Mouse (Mus musculus) bone marrow macrophage, adult 2 months (primary cell): ENCODE data around the gene Snx9. TPM values are rescaled to one million over a fixed set of nuclear protein-coding genes. Genes with fewer than 3 reads are reported as not detected.

Experiments used
- H3K27ac ChIP-seq: 2 replicates; pipeline ENCODE4 v1.5.1; 2012; ENCODE audit warnings: low read depth, low read length; ENCODE audit not compliant: insufficient read depth
- H3K4me1 ChIP-seq: 2 replicates; pipeline ENCODE4 v1.6.1; 2012; ENCODE audit warnings: low read length; ENCODE audit not compliant: control insufficient read depth, insufficient read depth
- H3K4me3 ChIP-seq: 2 replicates; pipeline ENCODE4 v1.5.1; 2012; ENCODE audit warnings: mild to moderate bottlenecking, low read length, moderate library complexity; ENCODE audit not compliant: insufficient read depth
- CTCF ChIP-seq: IDR thresholded peaks from 2 replicates; pipeline ENCODE4 v1.5.1; 2012; ENCODE audit warnings: low read depth, mild to moderate bottlenecking, low read length, moderate library complexity
- POLR2A ChIP-seq: IDR thresholded peaks from 2 replicates; pipeline ENCODE4 v1.6.1; 2012; ENCODE audit warnings: mild to moderate bottlenecking, low read depth, low read length, borderline replicate concordance
- polyA plus RNA-seq: library from polyadenylated mRNA; stranded (reverse); fragments of >200 nt; gene quantifications from 2 replicates; pipeline ENCODE4 v1.2.4, GENCODE M21; 2012; ENCODE audit not compliant: missing spikeins, insufficient read depth, insufficient read length

Snx9 gene
- polyA plus RNA-seq, 1 experiment: 77.6 TPM

DNA sequence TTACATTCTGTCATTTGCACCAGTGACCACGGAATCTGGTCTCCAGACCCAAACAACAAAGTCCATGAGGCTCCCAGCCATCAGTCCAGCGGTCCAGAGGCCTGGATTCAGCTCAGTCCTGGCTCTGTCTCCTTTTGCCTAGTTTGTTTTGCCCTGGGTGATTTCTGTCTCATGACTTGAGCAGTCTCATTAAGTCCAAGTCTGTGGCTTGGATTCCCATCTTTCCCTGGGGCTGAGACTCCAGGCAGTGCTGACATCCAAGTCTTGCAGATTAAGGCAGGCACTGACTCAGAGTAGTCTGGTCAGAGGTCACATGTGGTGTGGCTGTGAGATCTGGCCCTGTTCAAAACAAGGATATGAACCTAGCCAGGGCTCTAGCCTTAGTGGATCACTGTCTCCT lies 35.2 kb upstream of the Snx9 start:
- peak overlapping the region; percentile 47 for H3K27ac ChIP-seq
- H3K4me1 ChIP-seq: peaks cover 76% of the 10 kb centered on the region
- TF ChIP-seq CTCF: no peak
- H3K4me3 ChIP-seq: no peak overlapping the region

DNA sequence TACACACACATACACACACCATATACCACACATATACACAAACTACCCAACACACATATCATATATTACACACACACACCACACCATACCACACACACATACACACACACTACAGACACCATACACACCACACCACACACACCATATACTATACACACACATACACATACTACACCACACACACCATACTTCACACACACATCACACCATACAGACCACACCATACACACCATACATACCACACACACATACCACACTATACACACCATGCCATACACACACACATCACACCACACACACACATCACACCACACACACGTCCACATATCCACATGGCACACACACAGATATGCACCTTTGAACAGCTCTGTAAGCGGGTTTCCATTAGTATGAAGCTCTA lies 34.3 kb upstream of the Snx9 start:
- H3K4me1 ChIP-seq: peaks cover 67% of the 10 kb centered on the region
- peak overlapping the region; percentile 86; the same call in 1 of the 2 replicates for H3K27ac ChIP-seq
- no peak overlapping the region for H3K4me3 ChIP-seq
- TF ChIP-seq CTCF: no peak
- no peak for TF ChIP-seq POLR2A

DNA sequence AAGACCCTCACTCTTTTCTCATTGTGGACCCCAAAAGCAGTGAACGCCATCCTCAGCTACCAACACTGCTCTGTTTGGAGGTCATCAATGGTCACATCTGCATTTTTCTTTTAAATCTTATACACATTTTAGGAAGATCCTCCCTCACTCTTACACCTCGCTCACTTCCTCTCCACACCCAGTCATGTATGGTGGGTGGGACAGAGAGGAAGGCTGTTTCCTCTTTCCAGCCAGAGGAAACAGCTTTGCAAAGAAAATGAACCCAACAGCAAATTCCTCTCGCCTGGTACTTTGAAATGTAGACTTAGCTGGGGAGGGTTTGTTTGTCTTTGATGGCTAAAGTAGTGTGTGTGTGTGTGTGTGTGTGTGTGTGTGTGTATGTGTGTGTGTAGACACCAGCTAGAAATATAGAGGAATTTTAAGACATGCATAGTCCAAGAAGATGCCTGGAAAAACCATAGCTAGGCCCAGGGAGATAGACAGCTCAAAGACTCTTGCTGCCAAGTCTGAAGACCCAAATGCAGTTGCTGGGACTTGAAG lies 33.2 kb upstream of the Snx9 start:
- TF ChIP-seq CTCF (no peak), POLR2A (no peak)
- Histone ChIP-seq H3K27ac (peak overlapping the region; percentile 86), H3K4me3 (no peak overlapping the region), H3K4me1 (peaks cover 56% of the 10 kb centered on the region)

DNA sequence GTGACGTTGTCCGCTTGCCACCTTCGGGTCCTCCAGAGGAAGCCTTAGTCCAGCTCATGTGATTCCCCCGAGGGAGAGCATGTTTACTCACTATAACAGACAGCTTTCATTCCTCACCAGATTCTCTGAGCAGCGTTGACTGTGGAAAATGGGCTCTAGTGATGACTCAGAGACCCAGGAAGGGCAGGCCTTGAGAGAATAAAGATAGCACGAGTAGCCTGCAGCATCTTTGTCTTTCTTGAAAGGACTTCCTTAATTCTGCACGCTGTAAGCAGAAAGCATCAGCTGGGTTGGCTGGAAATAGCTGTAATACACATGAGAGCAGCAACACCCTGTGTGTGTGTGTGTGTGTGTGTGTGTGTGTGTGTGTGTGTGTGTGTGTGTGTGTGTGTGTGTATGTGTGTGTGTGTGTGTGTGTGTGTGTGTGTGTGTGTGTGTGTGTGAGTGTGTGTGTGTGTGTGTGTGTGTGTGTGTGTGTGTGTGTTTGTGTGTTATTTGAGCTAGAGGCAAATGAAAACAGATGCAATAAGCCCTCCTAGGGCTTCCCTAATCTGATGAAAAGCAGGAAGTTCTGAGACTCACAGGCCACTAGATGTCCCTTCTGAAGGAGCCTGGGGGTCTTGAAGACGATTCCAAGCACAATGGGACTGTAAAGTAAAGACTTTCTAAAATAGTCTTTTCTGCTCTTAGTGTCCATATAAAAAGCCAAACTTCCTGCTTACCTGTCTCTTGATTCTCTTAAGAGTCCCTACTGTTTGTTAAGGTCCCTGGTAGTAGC lies 27.1 kb upstream of the Snx9 start:
- Histone ChIP-seq H3K4me3 (peak overlapping the region; percentile 2; the same call in 1 of the 2 replicates), H3K4me1 (peaks cover 33% of the 10 kb centered on the region), H3K27ac (peak overlapping the region; percentile 84)
- TF ChIP-seq POLR2A: no peak
- no peak for TF ChIP-seq CTCF

DNA sequence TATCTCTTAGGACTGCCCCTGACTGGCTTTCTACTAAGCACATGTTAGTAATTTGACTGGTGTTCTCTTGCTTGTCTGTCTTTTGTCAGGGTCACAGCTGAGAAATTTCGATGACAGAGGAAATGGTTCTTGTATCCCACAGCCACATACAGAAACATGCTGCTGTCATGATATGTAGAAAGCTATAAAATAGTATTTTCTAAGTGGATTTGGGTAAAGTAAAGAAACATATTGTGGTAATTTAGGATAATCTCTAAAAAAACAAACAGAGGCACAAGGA lies 26.5 kb upstream of the Snx9 start:
- no peak overlapping the region for H3K4me3 ChIP-seq
- peaks cover 32% of the 10 kb centered on the region for H3K4me1 ChIP-seq
- no peak for TF ChIP-seq POLR2A
- TF ChIP-seq CTCF: no peak
- peak overlapping the region; percentile 84 for H3K27ac ChIP-seq

DNA sequence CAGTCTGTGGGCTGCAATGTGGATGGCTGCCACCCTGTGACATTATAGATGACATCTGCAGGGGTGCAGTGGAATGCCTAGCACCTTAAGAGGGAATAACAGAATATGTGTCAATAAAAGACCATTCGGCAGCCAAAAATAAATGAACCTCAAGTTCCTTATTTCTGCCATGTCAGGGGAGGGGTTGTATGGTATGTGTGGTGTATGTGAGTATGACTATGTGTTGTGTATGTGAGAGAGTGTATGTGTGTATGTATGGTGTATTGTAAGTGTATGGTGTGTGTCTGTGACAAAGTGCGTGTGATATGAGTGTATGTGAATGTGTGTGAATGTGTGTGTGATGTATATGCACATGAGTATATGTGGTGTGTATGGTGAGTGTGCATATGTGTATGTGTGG lies 23.3 kb upstream of the Snx9 start:
- Histone ChIP-seq H3K4me3 (no peak overlapping the region), H3K4me1 (peaks cover 43% of the 10 kb centered on the region), H3K27ac (no peak overlapping the region)
- no peak for TF ChIP-seq POLR2A
- TF ChIP-seq CTCF: no peak

DNA sequence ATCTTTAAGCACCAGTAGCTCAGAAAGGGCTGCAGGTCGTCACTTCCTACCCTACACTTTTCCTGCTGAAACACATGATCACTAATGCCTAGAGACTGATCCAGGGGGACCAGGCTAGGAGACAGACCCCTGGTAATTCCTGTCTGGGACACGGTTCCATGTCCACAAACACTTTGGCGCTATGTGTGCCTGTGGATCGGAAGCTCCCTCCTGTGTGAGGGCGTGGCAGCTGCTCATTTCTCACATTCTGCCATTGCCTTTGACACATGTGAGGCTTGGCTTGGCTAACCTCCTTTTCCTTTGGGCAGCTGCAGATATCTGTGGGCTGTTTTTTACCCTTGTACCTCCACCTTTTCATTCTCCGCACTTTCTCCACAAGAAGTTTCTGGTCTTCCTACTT lies 22.0 kb upstream of the Snx9 start:
- TF ChIP-seq POLR2A (no peak), CTCF (no peak)
- Histone ChIP-seq H3K4me3 (no peak overlapping the region), H3K27ac (no peak overlapping the region), H3K4me1 (peaks cover 35% of the 10 kb centered on the region)

DNA sequence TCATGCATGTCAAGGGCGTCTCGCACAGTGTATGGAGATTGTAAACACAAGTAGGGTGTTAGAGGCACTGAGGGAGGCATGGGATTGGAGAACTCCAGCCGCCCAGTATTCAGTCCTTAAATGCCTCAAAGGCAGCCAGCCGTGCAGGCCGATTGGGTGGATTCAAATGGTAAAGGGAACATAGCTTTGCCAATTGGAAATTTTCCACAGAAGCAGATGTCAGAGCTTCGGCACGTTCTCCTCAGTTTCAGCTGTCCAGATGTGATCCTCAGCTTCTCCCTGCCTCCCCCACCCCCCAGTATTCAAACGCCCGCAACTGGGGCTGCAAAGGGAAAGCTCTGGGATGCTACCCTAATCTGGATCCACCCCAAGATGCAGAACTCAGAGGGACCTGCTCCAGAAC lies 21.3 kb upstream of the Snx9 start:
- TF ChIP-seq CTCF: no peak
- TF ChIP-seq POLR2A: no peak
- H3K27ac ChIP-seq: no peak overlapping the region

DNA sequence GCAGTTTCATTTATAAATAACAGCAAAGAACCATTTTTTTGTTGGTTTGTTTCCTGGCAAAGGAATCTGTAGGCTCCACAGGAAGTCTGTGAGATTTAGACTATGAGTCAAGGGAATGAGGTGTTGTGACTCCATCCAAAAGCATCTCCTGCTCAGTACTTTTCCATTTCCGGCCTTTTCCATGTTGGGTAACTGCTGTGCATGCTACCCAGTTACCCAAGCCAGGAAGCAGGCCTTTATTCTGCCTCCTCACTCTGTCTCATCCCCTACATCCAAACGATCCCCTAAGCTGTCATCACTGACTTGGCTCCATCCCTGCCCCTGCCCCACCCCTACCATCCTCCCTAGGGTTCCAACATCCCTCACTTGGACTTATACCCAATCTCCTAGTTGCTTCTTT lies 18.6 kb upstream of the Snx9 start:
- Histone ChIP-seq H3K4me3 (no peak overlapping the region), H3K4me1 (peaks cover 13% of the 10 kb centered on the region), H3K27ac (no peak overlapping the region)
- TF ChIP-seq POLR2A (no peak), CTCF (no peak)

More for the DNA sequence above, 21.3 kb upstream of the Snx9 start:
- no peak overlapping the region for H3K4me3 ChIP-seq
- peaks cover 32% of the 10 kb centered on the region for H3K4me1 ChIP-seq

DNA sequence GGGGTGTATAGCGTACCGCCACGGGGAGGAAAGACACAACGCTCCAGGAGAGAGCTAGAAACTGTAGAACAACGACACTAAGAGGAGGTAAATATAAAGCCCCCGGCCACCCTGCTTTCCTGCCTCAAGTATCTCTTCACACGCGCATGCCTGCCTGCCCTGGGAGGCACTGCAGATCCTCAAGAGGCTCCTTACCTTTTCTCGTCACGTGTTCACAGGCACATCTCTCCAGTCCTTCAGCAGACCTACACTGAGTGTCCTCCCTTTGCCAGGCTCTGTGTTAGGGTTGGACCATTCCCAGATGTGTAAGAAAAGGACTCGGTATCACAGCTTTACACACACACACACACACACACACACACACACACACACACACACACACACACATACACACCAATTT lies 18.1 kb upstream of the Snx9 start:
- Histone ChIP-seq H3K4me1 (peaks cover 11% of the 10 kb centered on the region; the same call in 1 of the 2 replicates), H3K27ac (no peak overlapping the region), H3K4me3 (no peak overlapping the region)
- TF ChIP-seq CTCF (no peak), POLR2A (no peak)
